Mouse (Mus musculus) heart, postnatal 0 days (tissue): ENCODE results near the gene Tmbim1.
A peak's percentile ranks its signal among the peaks of the same experiment; 100 is the strongest.

Experiments used
- CTCF ChIP-seq: IDR thresholded peaks from 2 replicates; pipeline ENCODE4 v1.5.1; 2016; ENCODE audit warnings: antibody characterized with exemption, control low read depth, low read depth
- EP300 ChIP-seq: IDR thresholded peaks from 2 replicates; pipeline ENCODE4 v1.6.1; 2016; ENCODE audit warnings: antibody characterized with exemption, low read depth

GRCm38 (mm10) chr1:74284543-74285160, 20.8 kb downstream of the Tmbim1 start, which contains the start of the genes Aamp and Pnkd:
- TF ChIP-seq CTCF (peak; percentile 4; the same call in 1 of the 2 replicates), EP300 (no peak)
